Mouse (Mus musculus): ENCODE measurements at regions not wholly inside any gene's neighbourhood (a gene's known extent, or its start where the extent isn't known, plus 50 kb on each side); places are given as distances from the start of the nearest gene placed in this dataset. TPM values are rescaled to one million over a fixed set of nuclear protein-coding genes. Genes with fewer than 3 reads are reported as not detected.

DNA sequence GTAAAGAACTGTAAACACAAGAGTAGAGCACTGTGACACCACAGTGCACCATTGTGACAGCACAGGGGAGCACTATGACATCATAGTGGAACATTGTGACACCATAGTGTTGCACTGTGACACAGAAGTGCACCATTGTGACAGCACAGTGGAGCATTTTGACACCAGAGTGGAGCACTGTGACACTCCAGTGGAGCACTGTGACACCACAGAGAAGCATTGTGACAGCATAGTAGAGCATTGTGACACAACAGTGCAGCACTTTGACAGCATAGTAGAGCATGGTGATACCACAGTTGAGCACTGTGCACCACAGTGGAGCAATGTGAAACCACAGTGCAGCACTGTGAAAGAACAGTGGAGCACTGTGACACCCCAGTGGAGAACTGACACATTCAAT is 2750.4 kb upstream of the Gm8797 start:
- Histone ChIP-seq H3K4me1 (no peaks in the 10 kb centered on the region), H3K27ac (replicated peaks) (no peak overlapping the region), H3K36me3 (no peaks in the 10 kb centered on the region), H3K9me3 (replicated peaks) (peaks cover 11% of the 10 kb centered on the region), H3K9ac (replicated peaks) (no peak overlapping the region), H3K4me2 (no peak overlapping the region), H3K27me3 (replicated peaks) (no peaks in the 10 kb centered on the region), H3K4me3 (replicated peaks) (no peak overlapping the region)
- no peak for ATAC-seq (ENCODE audit: low FRiP score)

GRCm38 (mm10) chr3:3001224-3001623 is 2749.4 kb upstream of the Gm8797 start:
- H3K27me3 ChIP-seq (replicated peaks) = no peaks in the 10 kb centered on the region
- H3K9ac ChIP-seq (replicated peaks) = no peak overlapping the region
- peaks cover 20% of the 10 kb centered on the region for H3K9me3 ChIP-seq (replicated peaks)
- no peaks in the 10 kb centered on the region for H3K4me1 ChIP-seq
- 73% methylated on average over 4 of the region's 4 CpGs for WGBS
- no peak overlapping the region for H3K4me2 ChIP-seq
- H3K4me3 ChIP-seq (replicated peaks) = no peak overlapping the region
- H3K36me3 ChIP-seq = no peaks in the 10 kb centered on the region
- H3K27ac ChIP-seq (replicated peaks) = no peak overlapping the region
- no peak for ATAC-seq (ENCODE audit: low FRiP score)

DNA sequence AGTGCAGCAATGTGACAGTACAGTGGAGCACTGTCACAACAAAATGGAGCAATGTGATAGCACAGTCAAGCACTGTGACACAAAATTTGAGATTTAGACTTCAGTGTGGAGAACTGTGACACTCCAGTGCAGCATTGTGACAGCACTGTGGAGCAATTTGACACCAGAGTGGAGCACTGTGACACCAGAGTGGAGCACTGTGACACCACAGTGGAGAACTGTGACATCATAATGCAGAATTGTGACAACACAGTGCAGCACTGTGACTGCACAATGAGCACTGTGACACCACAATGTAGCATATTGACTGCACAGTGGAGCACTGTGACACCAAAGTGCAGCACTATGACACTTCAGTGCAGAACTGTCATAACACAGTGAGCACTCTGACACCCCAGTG is 2749.0 kb upstream of the Gm8797 start:
- Histone ChIP-seq H3K9me3 (replicated peaks) (peaks cover 24% of the 10 kb centered on the region), H3K36me3 (no peaks in the 10 kb centered on the region), H3K27ac (replicated peaks) (no peak overlapping the region), H3K4me1 (no peaks in the 10 kb centered on the region), H3K27me3 (replicated peaks) (no peaks in the 10 kb centered on the region), H3K4me2 (no peak overlapping the region), H3K4me3 (replicated peaks) (no peak overlapping the region), H3K9ac (replicated peaks) (no peak overlapping the region)
- no peak; the same call in 1 of the 2 replicates for ATAC-seq (ENCODE audit: low FRiP score)

GRCm38 (mm10) chr3:3003425-3003824 is 2747.2 kb upstream of the Gm8797 start:
- 87% methylated on average over 1 of the region's 1 CpGs for WGBS
- H3K27me3 ChIP-seq (replicated peaks) = no peaks in the 10 kb centered on the region
- H3K9me3 ChIP-seq (replicated peaks) = peaks cover 41% of the 10 kb centered on the region
- H3K4me2 ChIP-seq = no peak overlapping the region
- H3K4me3 ChIP-seq (replicated peaks) = no peak overlapping the region
- H3K9ac ChIP-seq (replicated peaks) = no peak overlapping the region
- no peaks in the 10 kb centered on the region for H3K36me3 ChIP-seq
- H3K4me1 ChIP-seq = no peaks in the 10 kb centered on the region
- no peak overlapping the region for H3K27ac ChIP-seq (replicated peaks)
- no peak for ATAC-seq (ENCODE audit: low FRiP score)

GRCm38 (mm10) chr3:3011111-3011510 is 2739.5 kb upstream of the Gm8797 start:
- no peaks in the 10 kb centered on the region for H3K4me1 ChIP-seq
- H3K27me3 ChIP-seq (replicated peaks) = no peaks in the 10 kb centered on the region
- H3K9ac ChIP-seq (replicated peaks) = no peak overlapping the region
- no peaks in the 10 kb centered on the region for H3K36me3 ChIP-seq
- 78% methylated on average over 1 of the region's 1 CpGs for WGBS
- ATAC-seq (ENCODE audit: low FRiP score) = no peak
- H3K4me2 ChIP-seq = no peak overlapping the region
- H3K27ac ChIP-seq (replicated peaks) = no peak overlapping the region
- peaks cover 70% of the 10 kb centered on the region for H3K9me3 ChIP-seq (replicated peaks)
- H3K4me3 ChIP-seq (replicated peaks) = no peak overlapping the region

GRCm38 (mm10) chr3:3012951-3013350 is 2737.7 kb upstream of the Gm8797 start:
- WGBS = 83% methylated on average over 5 of the region's 5 CpGs
- Histone ChIP-seq H3K9ac (replicated peaks) (no peak overlapping the region), H3K27me3 (replicated peaks) (no peaks in the 10 kb centered on the region), H3K36me3 (no peaks in the 10 kb centered on the region), H3K27ac (replicated peaks) (no peak overlapping the region), H3K4me2 (no peak overlapping the region), H3K4me1 (no peaks in the 10 kb centered on the region), H3K4me3 (replicated peaks) (no peak overlapping the region), H3K9me3 (replicated peaks) (peaks cover 62% of the 10 kb centered on the region)
- ATAC-seq (ENCODE audit: low FRiP score) = no peak

GRCm38 (mm10) chr3:3014978-3015377 is 2735.6 kb upstream of the Gm8797 start:
- Histone ChIP-seq H3K9ac (replicated peaks) (no peak overlapping the region), H3K27me3 (replicated peaks) (no peaks in the 10 kb centered on the region), H3K36me3 (no peaks in the 10 kb centered on the region), H3K27ac (replicated peaks) (no peak overlapping the region), H3K4me2 (no peak overlapping the region), H3K4me3 (replicated peaks) (no peak overlapping the region), H3K4me1 (no peaks in the 10 kb centered on the region), H3K9me3 (replicated peaks) (peaks cover 50% of the 10 kb centered on the region)
- ATAC-seq (ENCODE audit: low FRiP score) = no peak

GRCm38 (mm10) chr3:3016572-3016971 is 2734.0 kb upstream of the Gm8797 start:
- H3K9ac ChIP-seq (replicated peaks) = no peak overlapping the region
- no peak overlapping the region for H3K4me2 ChIP-seq
- ATAC-seq (ENCODE audit: low FRiP score) = no peak
- WGBS = 91% methylated on average over 1 of the region's 1 CpGs
- H3K9me3 ChIP-seq (replicated peaks) = peaks cover 45% of the 10 kb centered on the region
- H3K4me3 ChIP-seq (replicated peaks) = no peak overlapping the region
- no peaks in the 10 kb centered on the region for H3K4me1 ChIP-seq
- no peaks in the 10 kb centered on the region for H3K36me3 ChIP-seq
- no peak overlapping the region for H3K27ac ChIP-seq (replicated peaks)
- H3K27me3 ChIP-seq (replicated peaks) = no peaks in the 10 kb centered on the region

GRCm38 (mm10) chr3:3032793-3033192 is 2717.8 kb upstream of the Gm8797 start:
- Histone ChIP-seq H3K9me3 (replicated peaks) (peaks cover 38% of the 10 kb centered on the region), H3K4me2 (no peak overlapping the region), H3K9ac (replicated peaks) (no peak overlapping the region), H3K27ac (replicated peaks) (no peak overlapping the region), H3K27me3 (replicated peaks) (no peaks in the 10 kb centered on the region), H3K4me3 (replicated peaks) (no peak overlapping the region), H3K4me1 (no peaks in the 10 kb centered on the region), H3K36me3 (no peaks in the 10 kb centered on the region)
- ATAC-seq (ENCODE audit: low FRiP score) = no peak
- WGBS = 80% methylated on average over 2 of the region's 2 CpGs

Small RNAs in the stretch of these regions (microRNA-seq; reads per million reads assigned to microRNA genes)
- gene Gm27460 (not detected), gene Gm28002 (not detected)

Measured in neural tube, embryonic 15.5 days (tissue).